ENCODE assay signal across 9 mouse cellular contexts in the genomic region with DNA sequence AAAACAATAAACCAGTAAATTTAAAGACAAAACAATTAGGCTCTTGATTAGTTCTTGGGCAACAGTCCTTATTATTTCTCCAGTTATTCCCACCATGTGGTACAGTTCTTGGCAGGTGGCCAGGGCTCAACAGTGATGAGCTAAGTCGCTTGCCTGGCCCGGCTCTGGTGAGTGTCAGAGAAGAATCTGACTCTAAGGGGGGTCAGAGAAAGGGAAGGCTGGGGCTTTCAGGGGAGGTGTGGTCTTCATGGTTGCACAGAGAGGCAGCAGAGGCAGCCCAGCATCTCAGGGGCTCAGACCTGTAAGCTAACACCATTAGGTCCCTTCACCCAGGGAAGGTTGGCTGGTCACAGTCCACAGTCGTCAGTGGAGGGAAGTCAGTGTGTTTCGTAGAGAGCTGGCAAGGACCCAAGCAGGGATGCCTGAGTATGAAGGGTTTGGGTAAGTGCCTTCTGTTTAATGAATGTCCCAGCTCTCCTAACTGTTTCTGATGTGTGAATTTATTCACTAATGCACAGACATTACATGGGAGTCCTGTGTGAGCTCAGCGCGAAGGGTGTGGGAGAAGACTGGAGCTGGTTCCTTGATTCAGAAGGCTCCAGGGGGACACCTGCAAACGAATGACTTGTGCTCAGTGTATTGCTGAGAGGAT. TPM values are rescaled to one million over a fixed set of nuclear protein-coding genes. Genes with fewer than 3 reads are reported as not detected.
DNase-seq lines count a peak whose midpoint lies in the region; ATAC-seq and TF ChIP-seq lines count a peak whose summit lies in the region.
"Had no signal": no experiment of that assay in that cellular context is flagged by ENCODE, and none has a peak within 500 bp of the region (broad histone marks: within the 10 kb centered on the region; RNA-seq: fewer than 3 reads in every experiment).

No protein-coding gene starts in this region.

- H3K27ac ChIP-seq in intestine, embryonic 14.5 days (ENCODE audit: low read depth), result no peak overlapping the region
- no peak overlapping the region for H3K27ac ChIP-seq in intestine, postnatal 0 days (ENCODE audit: low read depth, low read length)
- H3K27ac ChIP-seq in intestine, embryonic 16.5 days (ENCODE audit: low read length), result no peak overlapping the region
- no peak overlapping the region for H3K27ac ChIP-seq in stomach, embryonic 16.5 days (ENCODE audit: low read length)
- H3K27ac ChIP-seq: liver, embryonic 15.5 days had no signal

- peak; percentile 69 for DNase-seq in intestine, embryonic 14.5 days (ENCODE audit: low spot score)
- peak; percentile 61 for DNase-seq in testis, postnatal 10 days (ENCODE audit: low spot score)
- DNase-seq in testis, postnatal 14 days (ENCODE audit: low spot score), result no peak
- no peak for DNase-seq in heart, adult 11 months

- H3K4me3 ChIP-seq in intestine, embryonic 14.5 days (ENCODE audit: low read depth, low read length), result no peak overlapping the region
- no peak overlapping the region for H3K4me3 ChIP-seq in intestine, postnatal 0 days (ENCODE audit: low read depth, low read length)
- no peak overlapping the region for H3K4me3 ChIP-seq in intestine, embryonic 16.5 days (ENCODE audit: low read length)
- no peak overlapping the region for H3K4me3 ChIP-seq in stomach, embryonic 16.5 days (replicated peaks; ENCODE audit: low read length)
- H3K4me3 ChIP-seq: liver, embryonic 15.5 days had no signal

- H3K4me2 ChIP-seq in intestine, embryonic 14.5 days (ENCODE audit: low read length), result no peak overlapping the region
- H3K4me2 ChIP-seq in intestine, postnatal 0 days (replicated peaks; ENCODE audit: low read depth), result no peak overlapping the region
- H3K4me2 ChIP-seq in intestine, embryonic 16.5 days (ENCODE audit: low read depth, low read length), result no peak overlapping the region
- H3K4me2 ChIP-seq in stomach, embryonic 16.5 days (ENCODE audit: low read depth, low read length), result no peak overlapping the region
- H3K4me2 ChIP-seq: liver, embryonic 15.5 days had no signal

- H3K36me3 ChIP-seq in intestine, embryonic 14.5 days (ENCODE audit: control insufficient read depth, insufficient read depth, low read length), result no peaks in the 10 kb centered on the region
- no peaks in the 10 kb centered on the region for H3K36me3 ChIP-seq in intestine, postnatal 0 days (ENCODE audit: control insufficient read depth, insufficient read depth)
- no peaks in the 10 kb centered on the region for H3K36me3 ChIP-seq in intestine, embryonic 16.5 days (ENCODE audit: control insufficient read depth, insufficient read depth, low read length)
- H3K36me3 ChIP-seq in stomach, embryonic 16.5 days (ENCODE audit: control insufficient read depth, insufficient read depth, low read length), result no peaks in the 10 kb centered on the region
- H3K36me3 ChIP-seq: liver, embryonic 15.5 days had no signal

- ATAC-seq in intestine, embryonic 14.5 days (replicated peaks; ENCODE audit: low FRiP score, low TSS enrichment, low read depth), result 0 out of 2 replicates have a peak, but pooled peaks have one; percentile 43
- ATAC-seq in intestine, postnatal 0 days, result no peak
- peak; percentile 44; the same call in 1 of the 2 replicates for ATAC-seq in intestine, embryonic 16.5 days
- peak; percentile 62; the same call in 1 of the 2 replicates for ATAC-seq in stomach, embryonic 16.5 days (ENCODE audit: insufficient read depth, low FRiP score)
- no peak for ATAC-seq in activated CD4-positive, CD25-positive, alpha-beta regulatory T cell, adult 4 months

- no peaks in the 10 kb centered on the region for H3K27me3 ChIP-seq in intestine, embryonic 14.5 days (replicated peaks; ENCODE audit: control insufficient read depth, insufficient read depth, low read length)
- H3K27me3 ChIP-seq in intestine, postnatal 0 days (replicated peaks; ENCODE audit: control insufficient read depth, insufficient read depth, low read length), result no peaks in the 10 kb centered on the region
- H3K27me3 ChIP-seq in intestine, embryonic 16.5 days (replicated peaks; ENCODE audit: control insufficient read depth, insufficient read depth, low read length), result no peaks in the 10 kb centered on the region
- H3K27me3 ChIP-seq in stomach, embryonic 16.5 days (ENCODE audit: control insufficient read depth, insufficient read depth, low read length), result no peaks in the 10 kb centered on the region
- H3K27me3 ChIP-seq: liver, embryonic 15.5 days had no signal

- no peaks in the 10 kb centered on the region for H3K9me3 ChIP-seq in intestine, embryonic 14.5 days (ENCODE audit: control insufficient read depth, low read length)
- no peaks in the 10 kb centered on the region for H3K9me3 ChIP-seq in intestine, postnatal 0 days (ENCODE audit: control insufficient read depth)
- no peaks in the 10 kb centered on the region for H3K9me3 ChIP-seq in intestine, embryonic 16.5 days (ENCODE audit: control insufficient read depth, low read length)
- no peaks in the 10 kb centered on the region for H3K9me3 ChIP-seq in stomach, embryonic 16.5 days (replicated peaks; ENCODE audit: control insufficient read depth, low read length)
- H3K9me3 ChIP-seq: liver, embryonic 15.5 days had no signal

- no peak for TF ChIP-seq CTCF in intestine, postnatal 0 days (IDR thresholded peaks at IDR 0.05; ENCODE audit: low read depth)

- H3K9ac ChIP-seq in intestine, embryonic 14.5 days (ENCODE audit: low read length), result no peak overlapping the region
- H3K9ac ChIP-seq in intestine, postnatal 0 days (ENCODE audit: low read depth, low read length), result no peak overlapping the region
- H3K9ac ChIP-seq in intestine, embryonic 16.5 days (ENCODE audit: low read depth, low read length), result no peak overlapping the region
- H3K9ac ChIP-seq in stomach, embryonic 16.5 days (ENCODE audit: low read length), result no peak overlapping the region
- H3K9ac ChIP-seq: liver, embryonic 15.5 days had no signal

- H3K4me1 ChIP-seq in intestine, embryonic 14.5 days (replicated peaks; ENCODE audit: control insufficient read depth, insufficient read depth, low read length), result no peaks in the 10 kb centered on the region; the same call in 1 of the 2 replicates
- H3K4me1 ChIP-seq in intestine, postnatal 0 days (replicated peaks; ENCODE audit: control insufficient read depth, insufficient read depth, low read length), result no peaks in the 10 kb centered on the region
- 0 out of 2 replicates have a peak, but pooled peaks cover 5% of the 10 kb centered on the region for H3K4me1 ChIP-seq in intestine, embryonic 16.5 days (ENCODE audit: control insufficient read depth, insufficient read depth, low read length)
- H3K4me1 ChIP-seq in stomach, embryonic 16.5 days (ENCODE audit: control insufficient read depth, insufficient read depth, low read length), result peaks cover 8% of the 10 kb centered on the region; the same call in 1 of the 2 replicates
- H3K4me1 ChIP-seq: liver, embryonic 15.5 days had no signal

- WGBS in intestine, embryonic 14.5 days, result 25% methylated on average over 7 of the region's 7 CpGs
- 41% methylated on average over 7 of the region's 7 CpGs for WGBS in intestine, postnatal 0 days
- 33% methylated on average over 7 of the region's 7 CpGs for WGBS in intestine, embryonic 16.5 days
- 30% methylated on average over 7 of the region's 7 CpGs for WGBS in stomach, embryonic 16.5 days

RNA-seq across cellular contexts. Expression of gene Cdh13, which starts 12.7 kb away (rescaled TPM):
- polyA plus RNA-seq in intestine, embryonic 14.5 days (2014; fragmentation: Nextera tagmentation; extraction: Ambion mirVana), result 18.2 and 18.8 TPM in 2 replicates
- 4.9 and 5.6 TPM in 2 replicates for polyA plus RNA-seq in intestine, postnatal 0 days (2015; fragmentation: Nextera tagmentation; extraction: Ambion mirVana)
- 6.5 and 7.5 TPM in 2 replicates for polyA plus RNA-seq in intestine, embryonic 16.5 days (2015; fragmentation: Nextera tagmentation; extraction: Ambion mirVana)
- 19.9 and 20.4 TPM in 2 replicates for polyA plus RNA-seq in stomach, embryonic 16.5 days (2015; fragmentation: Nextera tagmentation; extraction: Ambion mirVana)
- under 1 TPM; 0.15 to 0.34 TPM for polyA plus RNA-seq in activated CD4-positive, CD25-positive, alpha-beta regulatory T cell, adult 4 months (2017; shearing (Covaris generic))

Comparison
In these comparisons a context has a peak if more than half of its experiments do, and no peak if none do; other contexts are left out.
1. ATAC-seq: peak in intestine, embryonic 14.5 days (single experiment), intestine, embryonic 16.5 days (single experiment) and stomach, embryonic 16.5 days (single experiment); none in intestine, postnatal 0 days (single experiment) and activated CD4-positive, CD25-positive, alpha-beta regulatory T cell, adult 4 months (single experiment).
2. DNase-seq: peak in intestine, embryonic 14.5 days (single experiment) and testis, postnatal 10 days (single experiment); none in testis, postnatal 14 days (single experiment) and heart, adult 11 months (single experiment).